Mouse (Mus musculus): ENCODE measurements around the gene Zkscan5.
"Not testable (repeated sequence)": the region's sequence is repeated elsewhere in the genome, so short reads cannot be mapped to it uniquely, and the experiment has no call there.

The Zkscan5 gene

GRCm38 (mm10) chr5:145212216-145212615, 7.9 kb downstream of the Zkscan5 start:
- no peak for DNase-seq (ENCODE audit: extremely low spot score, low spot score)

GRCm38 (mm10) chr5:145213505-145213904, 9.1 kb downstream of the Zkscan5 start:
- DNase-seq (ENCODE audit: extremely low spot score, low spot score), result no peak

DNA sequence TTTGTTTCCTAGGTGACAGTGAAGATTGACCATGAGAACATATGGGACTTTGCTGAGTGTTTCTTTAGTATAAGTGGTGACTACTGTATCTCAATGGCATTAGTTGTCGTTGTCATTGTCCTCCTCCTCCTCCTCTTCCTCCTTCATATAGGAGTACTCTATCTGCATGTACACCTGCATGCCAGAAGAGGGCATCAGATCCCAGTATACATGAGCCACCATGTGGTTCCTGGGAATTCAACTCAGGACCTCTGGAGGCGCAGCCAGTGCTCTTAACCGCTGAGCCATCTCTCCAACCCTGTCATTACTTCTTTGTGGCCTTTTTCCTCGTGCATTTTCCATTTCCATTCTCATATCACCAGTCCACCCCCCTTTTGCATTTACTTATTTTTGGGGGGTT, 10.3 kb downstream of the Zkscan5 start:
- no peak for DNase-seq (ENCODE audit: extremely low spot score, low spot score)

GRCm38 (mm10) chr5:145217746-145218145, 13.4 kb downstream of the Zkscan5 start:
- DNase-seq (ENCODE audit: extremely low spot score, low spot score), result no peak

- DNase-seq (ENCODE audit: extremely low spot score, low spot score), result no peak
Measured at GRCm38 (mm10) chr5:145218206-145218605, 13.8 kb downstream of the Zkscan5 start.

DNA sequence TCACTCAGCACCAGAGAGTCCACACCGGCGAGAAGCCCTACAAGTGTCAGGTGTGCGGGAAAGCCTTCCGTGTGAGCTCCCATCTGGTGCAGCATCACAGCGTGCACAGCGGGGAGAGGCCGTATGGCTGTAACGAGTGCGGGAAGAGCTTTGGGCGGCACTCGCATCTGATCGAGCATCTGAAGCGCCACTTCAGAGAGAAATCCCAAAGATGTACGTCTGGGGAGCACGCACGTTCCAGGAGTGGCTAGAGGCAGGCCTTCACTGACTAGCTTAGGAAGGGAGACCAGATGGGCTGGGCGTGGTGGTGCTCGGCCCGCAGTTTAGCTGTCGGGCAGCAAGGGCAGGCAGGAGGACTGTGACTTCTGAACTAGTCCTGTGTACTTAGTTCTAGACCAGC, 14.3 kb downstream of the Zkscan5 start:
- DNase-seq (ENCODE audit: extremely low spot score, low spot score), result no peak

- no peak for DNase-seq (ENCODE audit: extremely low spot score, low spot score)
Measured at GRCm38 (mm10) chr5:145219981-145220380, 15.6 kb downstream of the Zkscan5 start.

DNA sequence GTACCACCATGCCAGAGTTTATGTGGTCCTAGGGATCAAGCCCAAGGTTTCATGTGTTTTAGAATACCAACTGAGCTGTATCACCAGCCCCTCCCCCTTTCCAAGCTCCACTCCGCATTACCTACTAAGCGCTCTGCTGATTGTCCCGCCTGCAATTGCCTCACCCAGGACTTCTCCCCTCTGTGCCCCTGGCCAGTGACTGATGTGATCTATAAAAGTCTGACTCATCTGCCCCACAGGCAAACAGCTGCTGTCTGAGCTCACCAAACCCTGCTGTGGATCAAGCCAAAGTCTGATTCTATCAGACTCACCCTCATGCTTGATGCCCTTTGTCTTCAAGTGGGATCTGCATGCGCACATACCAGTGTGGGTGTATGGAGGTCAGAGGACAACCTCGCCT, 18.5 kb downstream of the Zkscan5 start:
- DNase-seq (ENCODE audit: extremely low spot score, low spot score), result no peak

DNA sequence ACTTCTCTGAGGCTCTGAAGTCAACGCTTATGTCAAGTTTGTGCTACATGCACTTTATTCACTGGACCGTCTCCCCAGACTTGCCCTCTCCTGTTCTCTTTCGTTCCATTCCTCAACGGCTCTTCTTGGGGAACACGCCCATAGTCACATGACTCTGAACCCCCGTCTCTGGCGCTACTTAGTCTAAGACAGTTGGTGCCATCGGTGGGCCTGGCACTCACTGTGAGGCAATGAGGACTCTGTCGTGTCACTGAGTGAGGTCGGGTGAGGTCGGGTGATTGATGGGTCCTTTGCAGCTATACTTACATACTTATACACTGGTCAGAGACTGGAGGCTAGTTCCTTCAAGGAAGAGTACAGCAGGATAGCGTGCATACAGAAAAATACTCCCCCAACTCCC, 19.0 kb downstream of the Zkscan5 start:
- DNase-seq (ENCODE audit: extremely low spot score, low spot score), result no peak

DNA sequence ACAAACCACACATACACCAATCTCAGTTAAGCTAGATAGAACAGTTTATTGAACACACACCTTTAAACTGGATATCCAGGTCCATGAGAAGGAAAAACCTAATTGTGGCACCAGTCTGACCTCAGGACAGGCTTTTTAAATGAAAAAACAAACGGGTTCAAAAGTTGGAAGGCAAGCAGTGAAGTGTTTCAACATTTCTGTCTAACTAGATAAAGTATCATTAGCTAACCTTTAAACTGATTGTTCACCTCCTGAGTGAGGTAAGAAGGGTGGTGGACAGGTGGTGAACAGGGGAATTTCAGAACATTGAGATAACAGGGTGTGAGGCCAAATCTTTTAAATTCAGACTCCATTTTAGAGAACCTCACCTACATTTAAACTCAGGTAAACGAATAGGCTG, 22.1 kb downstream of the Zkscan5 start:
- no peak for DNase-seq (ENCODE audit: extremely low spot score, low spot score)

GRCm38 (mm10) chr5:145229283-145229682, 24.9 kb downstream of the Zkscan5 start:
- DNase-seq (ENCODE audit: extremely low spot score, low spot score), result not testable (repeated sequence)

DNA sequence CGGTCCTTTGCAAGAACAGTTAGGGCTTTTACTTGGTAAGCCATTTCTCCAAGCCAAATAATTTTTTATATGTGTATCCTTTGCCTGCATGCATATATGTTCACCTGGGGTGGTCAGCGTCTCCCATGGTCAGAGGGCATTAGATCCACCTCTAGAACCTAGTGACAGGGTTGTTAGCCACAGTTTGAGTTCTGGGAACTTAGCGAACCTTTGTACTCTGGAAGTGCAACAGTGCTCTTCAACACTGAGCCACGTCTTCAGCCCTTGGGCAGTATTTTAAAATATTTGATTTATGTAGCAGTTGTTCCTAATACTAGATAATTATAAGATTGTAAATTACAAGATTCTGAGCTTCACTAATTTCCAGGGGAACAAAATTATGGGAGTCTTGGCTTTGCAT, 26.3 kb downstream of the Zkscan5 start:
- DNase-seq (ENCODE audit: extremely low spot score, low spot score), result no peak

GRCm38 (mm10) chr5:145231367-145231871, 27.1 kb downstream of the Zkscan5 start, which contains the start of gene Zfp655:
Gene Zfp655, plus strand, starts transcription at chr5:145231715.
- peak; percentile 99 for DNase-seq (ENCODE audit: extremely low spot score, low spot score)

GRCm38 (mm10) chr5:145231893-145232411, 27.6 kb downstream of the Zkscan5 start:
- no peak for DNase-seq (ENCODE audit: extremely low spot score, low spot score)

DNA sequence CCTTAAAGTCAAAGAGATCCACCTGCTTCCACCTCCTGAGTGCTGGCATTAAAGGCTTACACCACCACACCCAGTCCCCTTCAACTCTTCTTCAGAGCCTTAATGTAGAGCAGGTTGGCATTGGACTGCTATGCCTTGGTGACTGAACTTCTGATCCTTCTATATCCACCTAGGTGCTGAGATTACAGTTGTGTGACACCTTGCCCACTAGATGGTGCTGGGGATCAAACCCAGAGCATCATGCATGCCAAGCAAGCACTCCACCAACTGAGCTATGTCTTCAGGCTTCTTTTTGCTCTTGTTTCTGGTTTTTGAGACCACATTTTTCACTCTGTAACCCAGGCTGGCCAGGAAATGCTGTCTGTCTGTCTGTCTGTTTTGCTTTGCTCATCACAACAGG, 30.3 kb downstream of the Zkscan5 start:
- DNase-seq (ENCODE audit: extremely low spot score, low spot score), result no peak

- no peak for DNase-seq (ENCODE audit: extremely low spot score, low spot score)
Measured at GRCm38 (mm10) chr5:145249520-145249919, 45.2 kb downstream of the Zkscan5 start.

All from neural tube, embryonic 10.5 days (tissue).